Mouse (Mus musculus) C2C12 (cell line): ENCODE results near the gene Smchd1. TPM values are rescaled to one million over a fixed set of nuclear protein-coding genes. Genes with fewer than 3 reads are reported as not detected.

Experiments
- H3K27me3 ChIP-seq: one replicate; pipeline ENCODE4 v1.6.1; 2011; ENCODE audit not compliant: control insufficient read depth, insufficient read depth, insufficient read length
- H3K36me3 ChIP-seq: one replicate; pipeline ENCODE4 v1.6.1; 2011; ENCODE audit not compliant: control insufficient read depth, insufficient read depth
- H3K4me3 ChIP-seq: one replicate; pipeline ENCODE4 v1.5.1; 2011; ENCODE audit warnings: mild to moderate bottlenecking, control low read depth; ENCODE audit not compliant: poor library complexity, insufficient read depth, severe bottlenecking
- H3K79me2 ChIP-seq: one replicate; pipeline ENCODE4 v1.6.1; 2011; ENCODE audit not compliant: control insufficient read depth, insufficient read depth
- H3K79me3 ChIP-seq: one replicate; pipeline ENCODE4 v1.6.1; 2011; ENCODE audit warnings: low read depth, control low read depth
- H3ac ChIP-seq: one replicate; pipeline ENCODE3; 2011; ENCODE audit warnings: low read depth; ENCODE audit not compliant: control insufficient read depth, insufficient read length
- CEBPB ChIP-seq: IDR thresholded peaks from one replicate; pipeline ENCODE4 v1.6.1; 2011; ENCODE audit warnings: low read depth, mild to moderate bottlenecking, control low read depth, moderate library complexity
- CTCF ChIP-seq: IDR thresholded peaks from one replicate; pipeline ENCODE4 v1.5.1; 2011; ENCODE audit not compliant: control insufficient read depth, insufficient read depth, insufficient read length
- FOSL1 ChIP-seq: IDR thresholded peaks from one replicate; pipeline ENCODE4 v1.8.0; 2011; ENCODE audit warnings: mild to moderate bottlenecking, low read length; ENCODE audit not compliant: poor library complexity, insufficient read depth, severe bottlenecking
- MAX ChIP-seq: IDR thresholded peaks from one replicate; pipeline ENCODE4 v1.6.1; 2011; ENCODE audit warnings: mild to moderate bottlenecking, control low read depth
- MYOD1 ChIP-seq: IDR thresholded peaks from one replicate; pipeline ENCODE4 v1.6.1; 2011; ENCODE audit warnings: low read depth; ENCODE audit not compliant: control insufficient read depth, insufficient read length
- MYOG ChIP-seq: IDR thresholded peaks from one replicate; pipeline ENCODE4 v1.6.1; 2011; ENCODE audit not compliant: control insufficient read depth, insufficient read length; ENCODE audit errors: extremely low read depth
- USF1 ChIP-seq: IDR thresholded peaks from one replicate; pipeline ENCODE4 v1.6.1; 2011; ENCODE audit warnings: low read depth, mild to moderate bottlenecking, control low read depth, moderate library complexity
- polyA plus RNA-seq: library from polyadenylated mRNA; unstranded; fragments of >200 nt; fragmentation: generic; extraction: Trizol; gene quantifications from one replicate; pipeline ENCODE4 v1.2.1, GENCODE M21; 2012; ENCODE audit warnings: missing spikeins

Smchd1 gene
- polyA plus RNA-seq, 1 experiment, result 12.7 TPM

- TF ChIP-seq MAX (no peak), MYOG (no peak), FOSL1 (no peak), MYOD1 (no peak), CTCF (no peak)
- no peaks in the 10 kb centered on the region for H3K79me2 ChIP-seq
- H3ac ChIP-seq, result no peak overlapping the region
- no peak overlapping the region for H3K4me3 ChIP-seq
- H3K79me3 ChIP-seq, result no peaks in the 10 kb centered on the region
- H3K27me3 ChIP-seq, result no peaks in the 10 kb centered on the region
- H3K36me3 ChIP-seq, result peaks cover 9% of the 10 kb centered on the region
Measured at GRCm38 (mm10) chr17:71490666-71491331, 15.7 kb upstream of the Smchd1 start.

- Histone ChIP-seq H3K27me3 (no peaks in the 10 kb centered on the region), H3K79me3 (no peaks in the 10 kb centered on the region), H3ac (no peak overlapping the region), H3K36me3 (no peaks in the 10 kb centered on the region), H3K79me2 (no peaks in the 10 kb centered on the region), H3K4me3 (no peak overlapping the region)
- no peak for TF ChIP-seq MAX
- TF ChIP-seq CEBPB, result no peak
- TF ChIP-seq CTCF, result no peak
- TF ChIP-seq MYOG, result no peak
- no peak for TF ChIP-seq FOSL1
- TF ChIP-seq MYOD1, result no peak
- no peak for TF ChIP-seq USF1
Measured at GRCm38 (mm10) chr17:71489703-71490461, 14.7 kb upstream of the Smchd1 start.

- no peaks in the 10 kb centered on the region for H3K79me2 ChIP-seq
- no peak overlapping the region for H3ac ChIP-seq
- no peak for TF ChIP-seq CEBPB
- TF ChIP-seq FOSL1, result no peak
- no peak for TF ChIP-seq CTCF
- TF ChIP-seq MYOG, result no peak
- TF ChIP-seq MYOD1, result no peak
- TF ChIP-seq MAX, result no peak
- no peak for TF ChIP-seq USF1
- no peak overlapping the region for H3K4me3 ChIP-seq
- H3K36me3 ChIP-seq, result no peaks in the 10 kb centered on the region
- no peaks in the 10 kb centered on the region for H3K79me3 ChIP-seq
- no peaks in the 10 kb centered on the region for H3K27me3 ChIP-seq
Measured at GRCm38 (mm10) chr17:71486231-71486851, 11.2 kb upstream of the Smchd1 start.

- Histone ChIP-seq H3K79me2 (no peaks in the 10 kb centered on the region), H3K4me3 (no peak overlapping the region), H3ac (no peak overlapping the region), H3K27me3 (no peaks in the 10 kb centered on the region), H3K79me3 (no peaks in the 10 kb centered on the region), H3K36me3 (no peaks in the 10 kb centered on the region)
- no peak for TF ChIP-seq MYOG
- no peak for TF ChIP-seq MYOD1
- no peak for TF ChIP-seq CEBPB
- TF ChIP-seq CTCF, result no peak
- TF ChIP-seq MAX, result no peak
- no peak for TF ChIP-seq USF1
- TF ChIP-seq FOSL1, result no peak
Measured at GRCm38 (mm10) chr17:71485791-71486230, 10.7 kb upstream of the Smchd1 start.

GRCm38 (mm10) chr17:71484711-71485110, 9.6 kb upstream of the Smchd1 start:
- Histone ChIP-seq H3K79me2 (no peaks in the 10 kb centered on the region), H3K27me3 (no peaks in the 10 kb centered on the region), H3K36me3 (no peaks in the 10 kb centered on the region), H3K4me3 (no peak overlapping the region), H3K79me3 (no peaks in the 10 kb centered on the region), H3ac (no peak overlapping the region)
- TF ChIP-seq MYOG, result no peak
- no peak for TF ChIP-seq MAX
